Mouse (Mus musculus) layer of hippocampus, adult 18-20 months (tissue): ENCODE measurements around the gene Dnah9. TPM values are rescaled to one million over a fixed set of nuclear protein-coding genes. Genes with fewer than 3 reads are reported as not detected.

ENCODE experiments used
- DNase-seq, 2 experiments: peaks; one replicate each; pipeline ENCODE4 v3.0.0; 2022; ENCODE audit warnings: low spot score in 2 of 2
- total RNA-seq, 2 experiments: library from RNA; stranded (reverse); gene quantifications; 2 replicates each; pipeline ENCODE4 v1.2.3; 2021

The Dnah9 gene
- total RNA-seq, 2 experiments from 2014 or later, result 14.8 to 16.1 TPM

DNA sequence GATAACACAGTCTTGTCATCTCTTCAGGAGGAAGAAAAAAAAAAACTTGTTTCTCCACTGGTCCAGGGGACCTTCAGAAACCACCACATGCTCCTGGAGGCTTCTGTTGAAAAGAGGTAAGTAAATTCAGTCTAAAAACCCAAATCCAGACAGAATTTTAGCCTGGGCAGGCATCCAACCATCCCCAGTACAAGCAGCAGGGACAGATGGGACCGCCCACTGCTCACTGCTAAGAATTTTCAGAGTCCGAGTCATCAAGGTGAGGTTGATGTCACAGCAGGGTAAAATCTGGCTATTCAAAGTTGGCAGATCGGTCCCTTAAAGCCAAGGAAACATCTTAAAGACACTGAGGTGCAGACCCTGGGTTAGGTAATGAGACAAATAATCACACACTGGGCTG, 366.5 kb downstream of the Dnah9 start:
- DNase-seq, result peak; percentile 76 to 92

DNA sequence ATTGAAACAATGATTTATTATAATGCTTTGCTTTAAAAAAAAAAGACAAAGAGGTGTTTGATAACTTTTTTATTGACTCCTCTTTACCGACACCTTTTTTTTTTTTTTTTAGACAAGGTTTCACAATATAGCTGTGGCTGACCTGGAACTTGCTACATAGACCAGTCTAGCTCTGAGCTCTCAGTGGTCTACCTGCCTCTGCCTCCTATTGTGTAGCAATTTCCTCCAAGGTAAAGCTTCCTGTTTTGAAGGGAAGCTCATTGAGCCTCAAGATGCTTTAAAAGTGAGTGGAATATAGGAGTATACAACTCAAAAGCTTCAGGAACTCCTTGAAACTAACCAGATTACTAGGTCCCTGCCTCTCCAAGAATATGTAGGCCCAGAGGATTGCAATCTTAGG, 372.5 kb downstream of the Dnah9 start:
- DNase-seq, result no peak

DNA sequence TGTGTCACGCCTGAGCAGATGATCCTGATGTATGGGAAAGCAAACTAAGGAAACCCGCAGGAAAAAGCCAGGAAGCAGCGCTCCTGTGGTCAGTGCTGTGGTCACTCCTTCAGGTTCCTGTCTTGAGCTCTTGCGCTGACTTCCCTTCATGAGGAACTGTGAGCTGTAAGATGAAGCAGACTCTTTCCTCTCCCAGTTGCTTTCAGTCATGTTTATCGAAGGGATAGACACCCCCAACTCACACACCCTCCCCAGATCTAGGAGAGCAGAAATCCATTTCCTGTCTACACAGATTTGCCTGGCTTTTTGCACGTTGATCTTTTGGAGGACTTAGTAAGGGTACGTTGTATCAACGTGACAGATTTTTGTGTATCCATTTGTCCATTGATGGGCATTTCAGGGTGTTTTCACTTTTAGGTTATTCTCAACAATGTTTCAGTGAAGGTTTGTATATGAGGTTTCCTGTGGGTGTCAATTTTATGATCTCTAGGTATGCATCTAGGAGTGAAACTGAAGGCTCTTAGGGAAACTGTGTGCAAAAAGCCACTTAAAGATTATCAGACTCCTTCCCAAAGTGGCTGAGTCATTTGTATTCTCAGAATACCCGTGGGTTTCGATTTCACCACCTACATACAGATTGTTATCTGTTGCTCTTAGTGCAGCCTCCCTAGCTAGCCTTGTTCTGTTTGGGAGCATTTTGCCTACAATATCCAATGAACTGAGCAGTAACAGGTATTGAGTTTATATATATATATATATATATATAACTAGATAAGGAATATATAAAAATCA, 373.7 kb downstream of the Dnah9 start:
- no peak for DNase-seq

DNA sequence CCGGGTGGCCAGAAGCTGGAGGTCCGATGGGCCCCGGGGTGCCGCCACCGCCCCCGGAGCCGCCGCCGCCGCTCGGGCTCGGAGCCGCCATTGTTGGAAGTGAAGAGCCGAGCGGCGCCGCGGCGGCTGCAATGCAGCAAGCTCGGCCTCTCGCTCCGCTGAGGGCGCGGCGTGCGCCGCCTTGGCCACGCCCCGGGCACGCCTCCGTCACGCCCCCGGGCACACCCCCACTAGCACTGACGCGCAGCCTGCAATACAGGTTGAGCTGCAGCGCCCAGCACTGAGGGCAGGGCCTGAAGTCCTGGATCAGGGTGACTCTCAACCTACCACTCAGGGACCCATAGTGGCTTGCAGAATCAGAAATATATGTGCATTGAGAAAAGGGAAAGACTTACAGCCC, 380.2 kb downstream of the Dnah9 start, which contains the start of gene Map2k4:
Gene Map2k4, minus strand, starts transcription at position 144 of the 400 bp plus-strand sequence.
- peak; percentile 85 to 94 for DNase-seq

DNA sequence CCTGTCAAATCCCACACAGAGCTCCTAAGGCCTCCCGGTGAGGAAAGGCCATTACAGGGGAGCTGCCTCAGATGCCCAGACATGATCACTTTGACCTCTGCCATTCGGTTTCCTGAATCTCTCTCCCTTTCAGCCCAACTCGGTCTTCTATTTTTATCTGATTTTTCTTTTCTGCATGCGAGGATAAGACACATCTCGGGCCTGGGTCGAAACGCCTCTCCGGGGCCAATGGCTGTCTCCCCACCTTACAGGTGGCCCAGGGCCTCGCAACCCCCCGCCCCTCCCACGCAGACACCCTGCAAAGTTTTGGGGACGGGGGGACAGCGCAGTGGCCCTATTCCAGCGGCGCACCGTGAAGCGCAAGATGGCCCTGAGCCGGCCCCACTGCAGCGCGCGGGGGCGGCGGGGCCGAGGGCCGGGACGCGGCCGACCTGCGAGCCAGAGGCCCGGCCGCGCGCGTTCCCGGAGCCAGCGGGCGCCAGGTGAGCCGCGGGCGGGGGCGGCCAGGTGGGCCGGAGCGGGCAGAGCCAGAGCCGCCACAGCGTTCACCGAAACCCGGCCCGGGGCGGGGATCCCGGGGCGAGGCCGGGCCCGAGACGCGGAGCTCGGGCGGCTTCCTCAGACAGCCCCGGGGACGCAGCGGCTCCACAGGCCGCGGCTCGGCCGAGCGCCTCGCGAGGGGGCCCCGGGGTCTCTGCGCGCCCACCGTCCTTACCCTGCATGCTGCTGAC, 380.8 kb downstream of the Dnah9 start:
- peak in 1 of 2 experiments; percentile 17 for DNase-seq

DNA sequence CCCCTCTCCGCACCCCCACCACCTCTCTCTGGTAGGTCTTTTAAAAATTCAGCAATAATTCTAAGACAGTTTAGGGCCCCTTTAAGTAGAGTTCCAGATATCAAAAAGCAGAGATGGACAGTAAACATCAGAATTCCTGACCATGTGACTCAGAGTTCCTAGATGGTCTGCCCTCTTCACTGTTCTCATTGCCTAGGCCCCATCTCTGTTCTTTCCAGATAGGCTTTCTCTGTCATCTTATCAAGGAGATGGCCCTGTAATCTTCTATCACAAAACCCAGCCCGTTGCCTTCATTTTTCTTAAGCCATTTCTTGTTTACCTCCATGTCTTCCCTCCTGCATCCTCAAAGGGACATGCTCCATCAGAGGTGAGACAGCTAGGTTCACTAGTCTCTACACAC, 382.2 kb downstream of the Dnah9 start:
- DNase-seq, result no peak

DNA sequence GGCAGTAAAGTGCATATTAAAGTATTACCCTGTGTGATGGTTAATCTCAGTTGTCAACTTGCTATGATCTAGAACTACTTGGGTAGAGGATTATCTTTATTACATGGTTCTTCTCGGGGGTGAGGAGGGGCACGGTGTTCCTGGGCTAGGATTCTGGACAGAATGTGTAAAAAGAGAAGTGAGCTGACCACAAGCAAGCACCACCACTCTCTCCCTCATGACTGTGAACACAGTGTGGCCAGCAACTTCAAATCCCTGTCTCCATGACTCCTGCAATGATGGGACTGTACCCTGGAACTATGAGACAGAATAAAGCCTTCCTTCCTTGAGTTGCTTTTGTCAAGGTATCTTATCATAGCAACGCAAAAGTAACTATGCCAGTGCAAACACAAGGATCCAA, 386.8 kb downstream of the Dnah9 start:
- no peak for DNase-seq
